Mouse (Mus musculus) left cerebral cortex, adult 6 months (tissue): Measurements from ENCODE around the gene Elovl4. TPM values are rescaled to one million over a fixed set of nuclear protein-coding genes. Genes with fewer than 3 reads are reported as not detected.

Experiments
- long read RNA-seq, 2 experiments: library from polyadenylated mRNA; unstranded; transcript quantifications; one replicate each; pipeline ENCODE4 v2.0.0; 2019 to 2020
- polyA plus RNA-seq: library from polyadenylated mRNA; unstranded; fragments of <200 nt; fragmentation: Nextera tagmentation; gene quantifications from 2 replicates; pipeline ENCODE4 v1.2.3, GENCODE M21; 2021

Gene Elovl4
- 36.7 and 42.0 TPM in 2 replicates for polyA plus RNA-seq
- long read RNA-seq, experiment 1, transcript Elovl4-201 (6 exons, 3,001 nt), result major isoform, 293 of 324 reads
- long read RNA-seq, experiment 1, partial matches to known transcripts, result 7 of 324 reads
- long read RNA-seq, experiment 1, other reads (novel, unspliced or antisense), result 24 of 324 reads
- long read RNA-seq, experiment 2, transcript Elovl4-201 (6 exons, 3,001 nt), result major isoform, 60 of 91 reads
- long read RNA-seq, experiment 2, partial matches to known transcripts, result 3 of 91 reads
- long read RNA-seq, experiment 2, other reads (novel, unspliced or antisense), result 28 of 91 reads

GRCm38 (mm10) chr9:83805977-83806815 lies at the start of gene Elovl4:
Elovl4 (minus strand) TSS chr9:83806277.

GRCm38 (mm10) chr9:83833811-83834747 lies 28.0 kb upstream of the Elovl4 start, which contains the start of gene Ttk:
Ttk (plus strand) TSS chr9:83834689.

Other genes with a start within 250 kb of the Elovl4 start
- 0.11 TPM in 1 of 2 replicates, not detected in the other for gene Ttk, start 28.4 kb upstream of the Elovl4 start, polyA plus RNA-seq
- 45.8 and 51.5 TPM in 2 replicates for gene Bckdhb, start 118.9 kb upstream of the Elovl4 start, polyA plus RNA-seq